Comparison of ENCODE assay signal across 12 mouse cellular contexts in genomic region chr8:26265366-26265765, GRCm38 (mm10).
DNase-seq lines count a peak whose midpoint lies in the region; ATAC-seq lines count a peak whose summit lies in the region.
"Had no signal": no experiment of that assay in that cellular context is flagged by ENCODE, and none has a peak within 500 bp of the region (broad histone marks: within the 10 kb centered on the region; RNA-seq: fewer than 3 reads in every experiment).

No protein-coding gene starts in this region.

- H3K36me3 ChIP-seq in midbrain, embryonic 15.5 days (replicated peaks) = no peaks in the 10 kb centered on the region
- H3K36me3 ChIP-seq: stomach, embryonic 15.5 days had no signal

- no peak overlapping the region for H3K4me2 ChIP-seq in midbrain, embryonic 15.5 days
- H3K4me2 ChIP-seq: stomach, embryonic 15.5 days had no signal

- H3K9ac ChIP-seq in midbrain, embryonic 15.5 days = no peak overlapping the region
- H3K9ac ChIP-seq: stomach, embryonic 15.5 days had no signal

- WGBS in midbrain, embryonic 15.5 days = 10% methylated on average over 8 of the region's 8 CpGs

- no peaks in the 10 kb centered on the region for H3K9me3 ChIP-seq in midbrain, embryonic 15.5 days
- H3K9me3 ChIP-seq: stomach, embryonic 15.5 days had no signal

- H3K4me1 ChIP-seq in midbrain, embryonic 15.5 days = peaks cover 27% of the 10 kb centered on the region
- H3K4me1 ChIP-seq: stomach, embryonic 15.5 days had no signal

- DNase-seq in cerebellum, postnatal 14 days = peak; percentile 13 to 25
- no peak for DNase-seq in cerebellum, adult 9-10 months
- DNase-seq in embryo, embryonic 10.5 days (ENCODE audit: low spot score) = peak; percentile 56
- peak; percentile 73 for DNase-seq in forelimb bud, embryonic 11.5 days (ENCODE audit: low read depth, low spot score)
- no peak for DNase-seq in layer of hippocampus, postnatal 36 days
- DNase-seq in layer of hippocampus, adult 8-10 months (ENCODE audit: low spot score in 2 of 2) = no peak
- DNase-seq: heart, postnatal 36 days; lung, postnatal 36 days had no signal

- H3K27ac ChIP-seq in midbrain, embryonic 15.5 days = peak overlapping the region; percentile 45
- H3K27ac ChIP-seq: layer of hippocampus, adult 2 months; stomach, embryonic 15.5 days had no signal

- ATAC-seq in midbrain, embryonic 15.5 days (replicated peaks) = peak; percentile 53
- no peak for ATAC-seq in inflammation-experienced regulatory T-cells, adult 6 months

- no peak overlapping the region for H3K4me3 ChIP-seq in midbrain, embryonic 15.5 days
- H3K4me3 ChIP-seq: layer of hippocampus, adult 2 months; stomach, embryonic 15.5 days had no signal

- H3K27me3 ChIP-seq in midbrain, embryonic 15.5 days (replicated peaks) = no peaks in the 10 kb centered on the region
- H3K27me3 ChIP-seq: stomach, embryonic 15.5 days had no signal

Comparison
In these comparisons a context has a peak if more than half of its experiments do, and no peak if none do; other contexts are left out.
1. DNase-seq: peak in cerebellum, postnatal 14 days (2 of 2), embryo, embryonic 10.5 days (single experiment) and forelimb bud, embryonic 11.5 days (single experiment); none in cerebellum, adult 9-10 months (single experiment), layer of hippocampus, postnatal 36 days (0 of 2) and layer of hippocampus, adult 8-10 months (0 of 2).